Mouse (Mus musculus) heart, adult 2 months (tissue): ENCODE data around the gene Sdccag8.

Experiments
- CTCF ChIP-seq: fragments of 200-600 bp; IDR thresholded peaks from 2 replicates; pipeline ENCODE4 v1.8.1; 2022; ENCODE audit warnings: antibody characterized with exemption, mild to moderate bottlenecking, moderate library complexity
- EP300 ChIP-seq: fragments of 200-500 bp; IDR thresholded peaks from 2 replicates; pipeline ENCODE4 v1.6.1; 2011; ENCODE audit warnings: low read depth, low read length, control low read depth; ENCODE audit not compliant: insufficient read depth
- POLR2A ChIP-seq: fragments of 200-500 bp; IDR thresholded peaks from 2 replicates; pipeline ENCODE4 v1.6.1; 2011; ENCODE audit warnings: mild to moderate bottlenecking, low read depth, low read length, control low read depth; ENCODE audit not compliant: insufficient read depth

DNA sequence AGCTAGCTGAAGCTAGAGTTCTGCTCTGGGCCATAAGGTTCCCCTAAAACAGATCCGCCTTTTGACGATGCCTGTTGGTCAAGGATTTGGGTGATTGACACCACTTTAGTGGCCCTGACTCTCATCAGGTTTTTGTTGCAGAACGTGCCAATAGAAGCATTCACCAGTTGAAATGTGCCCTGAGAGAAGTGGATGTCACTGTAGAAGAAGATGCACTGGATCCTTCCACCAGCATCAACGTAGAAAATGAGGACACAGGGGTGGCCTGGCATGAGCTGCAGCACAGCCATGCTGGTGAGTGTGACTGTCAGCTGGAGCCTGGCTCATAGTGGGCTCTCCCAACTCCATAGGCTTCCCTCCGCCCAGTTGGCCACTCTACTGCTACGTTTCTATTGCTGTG, 10.2 kb downstream of the Sdccag8 start:
- TF ChIP-seq POLR2A = no peak
- no peak for TF ChIP-seq EP300
- no peak for TF ChIP-seq CTCF
